Mouse (Mus musculus) kidney, adult 2 months (tissue): ENCODE measurements around the gene Cd27.

Experiments used
- CTCF ChIP-seq: fragments of 200-500 bp; conservative IDR thresholded peaks from 2 replicates; pipeline ENCODE4 v1.5.1; 2011; ENCODE audit warnings: low read depth, mild to moderate bottlenecking, control low read depth, low read length, moderate library complexity, mixed read lengths; ENCODE audit not compliant: insufficient read depth, insufficient read length
- POLR2A ChIP-seq: fragments of 200-500 bp; IDR thresholded peaks from one replicate; pipeline ENCODE4 v1.6.1; 2011; ENCODE audit warnings: low read depth, low read length, control low read depth

GRCm38 (mm10) chr6:125260006-125260555 lies 23.3 kb upstream of the Cd27 start:
- TF ChIP-seq CTCF (no peak), POLR2A (no peak)
